Mouse (Mus musculus) limb, embryonic 11.5 days (tissue): ENCODE results near the gene A630073D07Rik. TPM values are rescaled to one million over a fixed set of nuclear protein-coding genes. Genes with fewer than 3 reads are reported as not detected.
"Not testable (repeated sequence)": the region's sequence is repeated elsewhere in the genome, so short reads cannot be mapped to it uniquely, and the experiment has no call there.

ENCODE experiments used
- ATAC-seq: fragments of 200-750 bp; cut with Nextera tagmentation; 2 replicates; pipeline ENCODE4 v1.8.0; 2017; ENCODE audit warnings: low read depth; ENCODE audit not compliant: insufficient number of reproducible peaks, low FRiP score, low TSS enrichment
- DNase-seq: peaks from one replicate; pipeline ENCODE4 v3.0.0-alpha.2; 2015; ENCODE audit warnings: low spot score
- H3K27ac ChIP-seq: fragments of 300-500 bp; sonication (generic); replicated peaks from 2 replicates; pipeline ENCODE4 v1.5.1; 2014; ENCODE audit warnings: low read depth, mild to moderate bottlenecking, low read length
- H3K27me3 ChIP-seq: fragments of 300-500 bp; sonication (generic); 2 replicates; pipeline ENCODE4 v1.6.1; 2014; ENCODE audit warnings: mild to moderate bottlenecking, low read length, mixed read lengths; ENCODE audit not compliant: control insufficient read depth, insufficient read depth
- H3K36me3 ChIP-seq: fragments of 300-500 bp; sonication (generic); 2 replicates; pipeline ENCODE4 v1.6.1; 2014; ENCODE audit warnings: mild to moderate bottlenecking, low read length, moderate library complexity, mixed read lengths; ENCODE audit not compliant: control insufficient read depth, insufficient read depth
- H3K4me1 ChIP-seq: fragments of 300-500 bp; sonication (generic); 2 replicates; pipeline ENCODE4 v1.6.1; 2014; ENCODE audit warnings: low read length, mixed read lengths; ENCODE audit not compliant: control insufficient read depth, insufficient read depth
- H3K4me2 ChIP-seq: fragments of 300-500 bp; sonication (generic); 2 replicates; pipeline ENCODE4 v1.6.1; 2014; ENCODE audit warnings: low read depth, mild to moderate bottlenecking, moderate library complexity; ENCODE audit not compliant: severe bottlenecking
- H3K4me3 ChIP-seq: fragments of 300-500 bp; sonication (generic); 2 replicates; pipeline ENCODE4 v1.5.1; 2014; ENCODE audit warnings: low read depth, low read length
- H3K9ac ChIP-seq: fragments of 300-500 bp; sonication (generic); 2 replicates; pipeline ENCODE4 v1.6.1; 2014; ENCODE audit warnings: mild to moderate bottlenecking, low read length
- H3K9me3 ChIP-seq: fragments of 300-500 bp; sonication (generic); 2 replicates; pipeline ENCODE4 v1.6.1; 2016; ENCODE audit warnings: low read length; ENCODE audit not compliant: control insufficient read depth
- WGBS: fragments of 180-500 bp; shearing (Covaris S2); extraction: QIAGEN DNeasy Blood & Tissue Kit; methylation state at CpG from one replicate; pipeline ENCODE4 v1.1.7; 2014; 5-methylcytosine and 5-hydroxymethylcytosine counted together
- polyA plus RNA-seq: library from polyadenylated mRNA; unstranded; fragments of >200 nt; fragmentation: Nextera tagmentation; extraction: Ambion mirVana; gene quantifications from 2 replicates; pipeline ENCODE4 v1.2.1, GENCODE M21; 2014

The A630073D07Rik gene
- not detected in 2 replicates for polyA plus RNA-seq

DNA sequence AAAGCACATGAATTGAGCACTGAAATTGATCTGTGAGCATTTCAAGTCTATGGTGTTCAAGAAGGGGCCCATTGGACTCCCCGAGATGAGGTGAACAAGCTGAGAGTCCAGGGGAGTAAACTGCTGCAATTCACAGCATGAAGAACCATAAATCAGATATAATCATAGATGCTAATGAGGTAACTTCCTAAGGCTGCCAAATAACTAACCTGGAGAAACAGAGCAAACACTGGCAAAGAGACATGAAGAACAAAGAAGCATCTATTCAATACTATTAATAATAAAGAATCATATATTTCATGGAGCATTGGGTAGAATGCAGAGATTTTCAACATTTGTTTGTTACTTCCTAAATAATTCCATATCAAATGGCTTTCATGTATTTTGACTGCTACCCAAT lies at the start of gene A630073D07Rik:
A630073D07Rik (minus strand) TSS at position 101 of the 400 bp plus-strand sequence.
- no peak for DNase-seq

DNA sequence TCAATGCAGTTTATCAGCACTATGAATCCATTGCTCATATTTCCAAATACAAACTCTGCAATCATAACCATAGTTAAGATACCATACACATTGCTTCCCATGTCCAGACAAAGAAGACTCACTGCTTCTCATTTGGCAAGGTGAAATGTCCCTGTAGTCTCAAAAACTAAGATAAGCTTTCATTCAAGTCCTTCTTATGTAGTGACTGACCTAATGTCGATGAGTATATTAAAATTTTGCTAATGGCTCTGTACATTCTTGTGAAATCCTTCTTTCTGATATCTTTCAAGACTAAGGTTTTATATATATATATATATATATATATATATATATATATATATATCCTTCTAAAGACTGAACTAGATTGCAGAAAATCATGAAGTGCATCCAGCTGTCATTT lies 49.6 kb upstream of the A630073D07Rik start, which contains the start of gene Tas2r121:
Tas2r121 (minus strand) TSS at position 101 of the 400 bp plus-strand sequence.
- ATAC-seq (no peak), DNase-seq (no peak)
- no peaks in the 10 kb centered on the region for H3K9me3 ChIP-seq
- H3K9ac ChIP-seq: no peak within 1 kb of the TSS
- H3K4me1 ChIP-seq: no peaks in the 10 kb centered on the region
- H3K4me3 ChIP-seq: no peak within 1 kb of the TSS
- no peak within 1 kb of the TSS for H3K4me2 ChIP-seq
- H3K27ac ChIP-seq: no peak within 1 kb of the TSS
- no peaks in the 10 kb centered on the region for H3K27me3 ChIP-seq
- H3K36me3 ChIP-seq: no peaks in the 10 kb centered on the region
- WGBS: 81% methylated on average over 1 of the region's 1 CpGs

More for the DNA sequence above, at the start of gene A630073D07Rik:
- Histone ChIP-seq H3K9ac (no peak within 1 kb of the TSS), H3K27me3 (no peaks in the 10 kb centered on the region), H3K4me1 (no peaks in the 10 kb centered on the region), H3K4me3 (no peak within 1 kb of the TSS), H3K4me2 (no peak within 1 kb of the TSS), H3K27ac (no peak within 1 kb of the TSS), H3K36me3 (no peaks in the 10 kb centered on the region), H3K9me3 (no peaks in the 10 kb centered on the region)
- no peak for ATAC-seq
- WGBS: 83% methylated on average over 1 of the region's 1 CpGs

DNA sequence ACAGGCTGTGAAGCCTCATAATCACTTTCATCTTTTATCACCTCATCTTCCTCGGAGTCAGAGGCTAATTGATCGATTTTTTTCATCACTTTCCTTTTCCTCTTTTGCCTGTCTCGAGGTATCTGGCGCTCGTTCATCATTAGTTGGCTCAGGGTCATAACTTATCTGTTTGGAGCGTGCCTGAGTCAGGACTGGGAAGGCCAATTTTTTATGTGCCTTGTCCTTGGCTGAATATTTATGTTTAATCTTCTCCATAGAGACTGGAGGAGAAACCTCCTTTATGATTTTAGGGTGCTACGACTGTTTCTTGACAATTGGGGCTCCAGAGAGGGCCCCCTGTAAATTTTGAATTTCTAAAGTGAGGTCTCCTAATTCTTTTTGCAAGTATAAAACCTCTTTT lies 40.3 kb upstream of the A630073D07Rik start:
- H3K36me3 ChIP-seq, H3K4me3 ChIP-seq, DNase-seq, H3K4me1 ChIP-seq, H3K9me3 ChIP-seq, H3K9ac ChIP-seq, H3K27ac ChIP-seq, H3K27me3 ChIP-seq, ATAC-seq, H3K4me2 ChIP-seq: not testable (repeated sequence)
- WGBS: 84% methylated on average over 7 of the region's 7 CpGs

DNA sequence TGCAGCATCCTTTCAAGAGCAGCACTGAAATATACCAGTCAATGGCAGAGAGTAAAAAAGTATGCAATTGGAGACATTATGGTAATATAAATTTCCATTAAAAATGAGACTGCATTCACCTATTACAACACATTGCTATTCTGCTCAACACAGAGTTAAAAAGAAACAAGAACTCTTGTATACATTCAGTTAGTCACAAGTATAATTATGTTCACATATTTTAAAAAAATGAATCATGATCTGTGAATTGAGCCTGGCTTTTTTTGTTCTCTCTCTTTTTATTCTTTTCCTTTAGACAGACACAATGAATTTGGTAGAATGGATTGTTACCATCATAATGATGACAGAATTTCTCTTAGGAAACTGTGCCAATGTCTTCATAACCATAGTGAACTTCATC lies 5.3 kb upstream of the A630073D07Rik start, which contains the start of gene Tas2r120:
Tas2r120 (plus strand) TSS at position 301 of the 400 bp plus-strand sequence.
- Histone ChIP-seq H3K4me3 (no peak within 1 kb of the TSS), H3K9me3 (no peaks in the 10 kb centered on the region), H3K4me2 (no peak within 1 kb of the TSS), H3K9ac (no peak within 1 kb of the TSS), H3K27ac (no peak within 1 kb of the TSS), H3K36me3 (no peaks in the 10 kb centered on the region), H3K4me1 (no peaks in the 10 kb centered on the region), H3K27me3 (no peaks in the 10 kb centered on the region)
- no peak for DNase-seq
- no peak for ATAC-seq

DNA sequence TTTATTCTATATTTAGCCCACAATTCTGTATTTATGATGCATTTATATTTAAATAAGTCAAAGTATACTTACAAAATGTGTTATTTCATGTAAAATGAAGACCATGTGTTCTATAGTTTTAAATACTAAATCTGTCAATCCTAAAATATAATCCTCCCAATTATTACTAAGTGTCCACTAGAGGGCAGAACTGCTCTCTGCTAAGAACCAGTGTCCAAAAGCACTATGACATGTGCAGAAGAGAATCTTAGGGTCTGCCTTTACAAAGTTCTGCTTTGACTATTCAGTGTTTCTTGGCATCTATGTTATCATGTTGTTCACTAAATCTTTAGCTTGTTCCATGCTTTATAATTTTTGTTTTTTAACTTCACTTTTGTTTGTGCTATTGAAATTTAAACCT lies 1.9 kb downstream of the A630073D07Rik start:
- H3K9me3 ChIP-seq: no peaks in the 10 kb centered on the region
- no peaks in the 10 kb centered on the region for H3K27me3 ChIP-seq
- DNase-seq (no peak), ATAC-seq (no peak)
- no peak overlapping the region for H3K27ac ChIP-seq
- H3K9ac ChIP-seq: no peak overlapping the region
- no peaks in the 10 kb centered on the region for H3K36me3 ChIP-seq
- H3K4me3 ChIP-seq: no peak overlapping the region
- no peaks in the 10 kb centered on the region for H3K4me1 ChIP-seq
- no peak overlapping the region for H3K4me2 ChIP-seq

DNA sequence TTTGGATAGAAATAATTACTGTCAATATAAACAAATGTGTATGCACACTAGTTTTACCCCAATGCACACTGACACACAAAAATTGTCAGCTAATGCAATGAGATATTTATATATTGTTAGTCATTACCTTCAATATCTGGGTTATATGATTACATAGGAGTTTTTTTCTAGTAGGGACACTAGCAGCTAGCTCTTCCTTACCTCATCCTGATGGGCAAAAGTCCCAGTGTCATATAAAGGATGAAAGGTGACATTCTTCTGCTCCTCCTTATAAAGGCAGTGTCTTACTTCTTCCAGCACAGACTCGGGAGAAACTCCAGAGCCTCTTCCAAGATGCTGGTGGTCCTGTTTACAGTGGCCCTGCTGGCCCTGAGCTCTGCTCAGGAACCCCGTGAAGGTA lies 55.7 kb downstream of the A630073D07Rik start, which contains the start of gene Prp2:
Prp2 (plus strand) TSS at position 301 of the 400 bp plus-strand sequence.
- H3K27me3 ChIP-seq, H3K27ac ChIP-seq, H3K4me1 ChIP-seq, DNase-seq, H3K9me3 ChIP-seq, H3K4me2 ChIP-seq, H3K9ac ChIP-seq, ATAC-seq, H3K36me3 ChIP-seq, H3K4me3 ChIP-seq: not testable (repeated sequence)
- WGBS: 62% methylated on average over 2 of the region's 2 CpGs

Other genes starting within 250 kb of the A630073D07Rik start
- not detected in 2 replicates for gene Prh1, start 81.7 kb downstream of the A630073D07Rik start, polyA plus RNA-seq
- gene Prp2, start 55.6 kb downstream of the A630073D07Rik start, polyA plus RNA-seq: not detected in 2 replicates
- gene Tas2r120, start 5.4 kb upstream of the A630073D07Rik start, polyA plus RNA-seq: not detected in 2 replicates
- gene Tas2r121, start 49.5 kb upstream of the A630073D07Rik start, polyA plus RNA-seq: not detected in 2 replicates
- gene Tas2r122, start 60.4 kb upstream of the A630073D07Rik start, polyA plus RNA-seq: not detected in 2 replicates
- not detected in 2 replicates for gene Tas2r115, start 86.5 kb upstream of the A630073D07Rik start, polyA plus RNA-seq
- gene Tas2r124, start 103.2 kb upstream of the A630073D07Rik start, polyA plus RNA-seq: not detected in 2 replicates
- gene Tas2r102, start 110.6 kb upstream of the A630073D07Rik start, polyA plus RNA-seq: not detected in 2 replicates
- gene Tas2r136, start 126.6 kb upstream of the A630073D07Rik start, polyA plus RNA-seq: not detected in 2 replicates
- gene Tas2r117, start 151.3 kb upstream of the A630073D07Rik start, polyA plus RNA-seq: not detected in 2 replicates
- gene Tas2r123, start 195.6 kb upstream of the A630073D07Rik start, polyA plus RNA-seq: not detected in 2 replicates
- gene Tas2r116, start 203.9 kb upstream of the A630073D07Rik start, polyA plus RNA-seq: not detected in 2 replicates
- gene Tas2r110, start 216.5 kb upstream of the A630073D07Rik start, polyA plus RNA-seq: not detected in 2 replicates
- gene Tas2r113, start 241.5 kb upstream of the A630073D07Rik start, polyA plus RNA-seq: not detected in 2 replicates